Comparison of ENCODE assay signal across 11 mouse cellular contexts in the genomic region with DNA sequence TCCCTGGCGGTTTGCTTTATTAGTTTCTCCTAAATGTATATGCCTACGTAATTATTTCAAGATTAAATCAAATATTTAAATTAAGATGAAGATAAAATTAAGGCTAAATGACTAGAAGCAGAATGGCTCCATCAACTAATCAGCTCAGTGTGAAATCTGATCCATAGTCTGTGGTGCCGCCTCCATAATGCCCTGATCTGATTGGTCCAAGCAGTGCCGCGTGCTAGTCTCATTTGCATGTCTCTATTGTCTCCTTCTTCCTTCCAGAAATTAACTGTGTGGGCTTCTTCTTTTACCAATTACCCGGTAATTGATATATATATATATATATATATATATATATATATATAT.
DNase-seq lines count a peak whose midpoint lies in the region; ATAC-seq lines count a peak whose summit lies in the region.
"Had no signal": no experiment of that assay in that cellular context is flagged by ENCODE, and none has a peak within 500 bp of the region (broad histone marks: within the 10 kb centered on the region; RNA-seq: fewer than 3 reads in every experiment).

No protein-coding gene starts in this region.

- no peaks in the 10 kb centered on the region for H3K27me3 ChIP-seq in kidney, embryonic 14.5 days (ENCODE audit: control insufficient read depth, insufficient read depth, low read length)
- H3K27me3 ChIP-seq in embryonic facial prominence, embryonic 14.5 days (replicated peaks; ENCODE audit: control insufficient read depth, insufficient read depth, low read length), result no peaks in the 10 kb centered on the region
- H3K27me3 ChIP-seq in forebrain, embryonic 14.5 days (replicated peaks; ENCODE audit: control insufficient read depth, insufficient read depth, low read length), result no peaks in the 10 kb centered on the region
- H3K27me3 ChIP-seq in midbrain, embryonic 14.5 days (ENCODE audit: control insufficient read depth, insufficient read depth, low read length), result no peaks in the 10 kb centered on the region
- H3K27me3 ChIP-seq: liver, embryonic 15.5 days had no signal

- H3K4me1 ChIP-seq in kidney, embryonic 14.5 days (ENCODE audit: control insufficient read depth, insufficient read depth, low read length), result peaks cover 3% of the 10 kb centered on the region; the same call in 1 of the 2 replicates
- no peaks in the 10 kb centered on the region; the same call in 1 of the 2 replicates for H3K4me1 ChIP-seq in embryonic facial prominence, embryonic 14.5 days (ENCODE audit: control insufficient read depth, insufficient read depth, low read length)
- 0 out of 2 replicates have a peak, but pooled peaks cover 3% of the 10 kb centered on the region for H3K4me1 ChIP-seq in forebrain, embryonic 14.5 days (ENCODE audit: control insufficient read depth, insufficient read depth, low read length)
- no peaks in the 10 kb centered on the region for H3K4me1 ChIP-seq in midbrain, embryonic 14.5 days (ENCODE audit: control insufficient read depth, insufficient read depth, low read length)
- H3K4me1 ChIP-seq: liver, embryonic 15.5 days had no signal

- no peak overlapping the region for H3K9ac ChIP-seq in kidney, embryonic 14.5 days (ENCODE audit: low read depth, low read length)
- H3K9ac ChIP-seq in embryonic facial prominence, embryonic 14.5 days (ENCODE audit: low read depth, low read length), result no peak overlapping the region
- no peak overlapping the region for H3K9ac ChIP-seq in forebrain, embryonic 14.5 days (ENCODE audit: low read length)
- H3K9ac ChIP-seq in midbrain, embryonic 14.5 days (replicated peaks; ENCODE audit: low read length), result no peak overlapping the region
- H3K9ac ChIP-seq: liver, embryonic 15.5 days had no signal

- ATAC-seq in kidney, embryonic 14.5 days (ENCODE audit: low FRiP score, low TSS enrichment), result no peak
- ATAC-seq in embryonic facial prominence, embryonic 14.5 days (ENCODE audit: low read depth), result no peak
- peak; percentile 94 for ATAC-seq in forebrain, embryonic 14.5 days
- ATAC-seq in midbrain, embryonic 14.5 days (ENCODE audit: low FRiP score, low TSS enrichment), result peak; percentile 70; the same call in 1 of the 2 replicates

- no peak for DNase-seq in kidney, adult 8-10 months
- DNase-seq in embryonic facial prominence, embryonic 14.5 days (ENCODE audit: low spot score), result no peak
- peak; percentile 82 for DNase-seq in forebrain, embryonic 14.5 days (ENCODE audit: low spot score)
- peak; percentile 58 for DNase-seq in midbrain, embryonic 14.5 days
- no peak for DNase-seq in thymus, postnatal 25 days
- DNase-seq in urinary bladder, postnatal 25 days (ENCODE audit: low spot score), result no peak
- DNase-seq: cerebellum, postnatal 14 days; right cerebral cortex, postnatal 25 days had no signal

- peak overlapping the region; percentile 6 for H3K4me2 ChIP-seq in kidney, embryonic 14.5 days (replicated peaks; ENCODE audit: low read depth, low read length)
- peak overlapping the region; percentile 31; the same call in 1 of the 2 replicates for H3K4me2 ChIP-seq in embryonic facial prominence, embryonic 14.5 days (ENCODE audit: low read depth, low read length)
- peak overlapping the region; percentile 42 for H3K4me2 ChIP-seq in forebrain, embryonic 14.5 days (ENCODE audit: low read length)
- 0 out of 2 replicates have a peak overlapping the region, but pooled peaks have one; percentile 1 for H3K4me2 ChIP-seq in midbrain, embryonic 14.5 days (ENCODE audit: low read length)
- H3K4me2 ChIP-seq: liver, embryonic 15.5 days had no signal

- no peaks in the 10 kb centered on the region for H3K36me3 ChIP-seq in kidney, embryonic 14.5 days (ENCODE audit: control insufficient read depth, insufficient read depth, low read length)
- H3K36me3 ChIP-seq in embryonic facial prominence, embryonic 14.5 days (ENCODE audit: control insufficient read depth, insufficient read depth, low read length), result no peaks in the 10 kb centered on the region
- H3K36me3 ChIP-seq in forebrain, embryonic 14.5 days (ENCODE audit: control insufficient read depth, insufficient read depth, low read length), result no peaks in the 10 kb centered on the region
- H3K36me3 ChIP-seq in midbrain, embryonic 14.5 days (ENCODE audit: control insufficient read depth, insufficient read depth, low read length), result no peaks in the 10 kb centered on the region
- H3K36me3 ChIP-seq: liver, embryonic 15.5 days had no signal

- H3K4me3 ChIP-seq in kidney, embryonic 14.5 days (ENCODE audit: low read length), result no peak overlapping the region
- H3K4me3 ChIP-seq in embryonic facial prominence, embryonic 14.5 days (ENCODE audit: low read depth, low read length), result no peak overlapping the region
- H3K4me3 ChIP-seq in forebrain, embryonic 14.5 days (ENCODE audit: low read depth, low read length), result no peak overlapping the region
- no peak overlapping the region for H3K4me3 ChIP-seq in midbrain, embryonic 14.5 days (replicated peaks; ENCODE audit: low read depth, low read length)
- H3K4me3 ChIP-seq: layer of hippocampus, adult 2 months; liver, embryonic 15.5 days had no signal

- no peaks in the 10 kb centered on the region for H3K9me3 ChIP-seq in kidney, embryonic 14.5 days (ENCODE audit: control insufficient read depth, low read length)
- no peaks in the 10 kb centered on the region for H3K9me3 ChIP-seq in embryonic facial prominence, embryonic 14.5 days (ENCODE audit: control insufficient read depth, low read length)
- no peaks in the 10 kb centered on the region for H3K9me3 ChIP-seq in forebrain, embryonic 14.5 days (replicated peaks; ENCODE audit: control insufficient read depth, low read length)
- no peaks in the 10 kb centered on the region for H3K9me3 ChIP-seq in midbrain, embryonic 14.5 days (ENCODE audit: control insufficient read depth, low read length)
- H3K9me3 ChIP-seq: liver, embryonic 15.5 days had no signal

- no peak overlapping the region for H3K27ac ChIP-seq in kidney, embryonic 14.5 days (ENCODE audit: low read depth, low read length)
- H3K27ac ChIP-seq in embryonic facial prominence, embryonic 14.5 days (replicated peaks; ENCODE audit: low read depth, low read length), result no peak overlapping the region
- H3K27ac ChIP-seq in forebrain, embryonic 14.5 days (ENCODE audit: low read depth, low read length), result 0 out of 2 replicates have a peak overlapping the region, but pooled peaks have one; percentile 77
- H3K27ac ChIP-seq in midbrain, embryonic 14.5 days (replicated peaks; ENCODE audit: low read depth, low read length), result no peak overlapping the region
- H3K27ac ChIP-seq: layer of hippocampus, adult 2 months; liver, embryonic 15.5 days had no signal

- 39% methylated on average over 6 of the region's 6 CpGs for WGBS in kidney, embryonic 14.5 days
- 45% methylated on average over 6 of the region's 6 CpGs for WGBS in embryonic facial prominence, embryonic 14.5 days
- WGBS in forebrain, embryonic 14.5 days, result 27% methylated on average over 6 of the region's 6 CpGs
- 45% methylated on average over 6 of the region's 6 CpGs for WGBS in midbrain, embryonic 14.5 days

Comparison
In these comparisons a context has a peak if more than half of its experiments do, and no peak if none do; other contexts are left out.
1. ATAC-seq: peak in forebrain, embryonic 14.5 days (single experiment) and midbrain, embryonic 14.5 days (single experiment); none in kidney, embryonic 14.5 days (single experiment) and embryonic facial prominence, embryonic 14.5 days (single experiment).
2. DNase-seq: peak in forebrain, embryonic 14.5 days (single experiment) and midbrain, embryonic 14.5 days (single experiment); none in kidney, adult 8-10 months (0 of 2), embryonic facial prominence, embryonic 14.5 days (single experiment), thymus, postnatal 25 days (single experiment) and urinary bladder, postnatal 25 days (single experiment).
3. Peak in every context shown above with its lines, with median percentiles within 50 percentile points of each other: H3K4me2 ChIP-seq.